Mouse (Mus musculus): ENCODE results near the gene Spag6.

Gene Spag6

GRCm38 (mm10) chr2:18734394-18735127 is 40.7 kb downstream of the Spag6 start:
- DNase-seq (ENCODE audit: low spot score in 2 of 2): no peak

DNA sequence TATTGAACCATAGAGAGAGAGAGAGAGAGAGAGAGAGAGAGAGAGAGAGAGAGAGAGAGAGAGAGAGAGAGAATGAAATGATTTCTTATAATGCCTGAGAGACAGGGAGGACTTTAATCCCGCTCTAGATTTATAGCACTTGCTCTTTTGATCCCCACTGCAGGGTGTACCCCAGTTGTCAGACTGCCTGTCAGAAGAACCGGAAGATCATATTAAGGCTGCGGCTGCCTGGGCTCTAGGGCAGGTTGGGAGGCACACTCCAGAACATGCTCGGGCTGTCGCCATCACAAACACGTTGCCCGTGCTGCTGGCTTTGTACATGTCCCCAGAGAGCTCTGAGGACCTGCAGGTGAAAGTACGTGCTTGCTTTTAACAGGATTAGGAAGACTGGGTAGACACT is 43.2 kb downstream of the Spag6 start:
- DNase-seq (ENCODE audit: low spot score in 2 of 2): no peak

DNA sequence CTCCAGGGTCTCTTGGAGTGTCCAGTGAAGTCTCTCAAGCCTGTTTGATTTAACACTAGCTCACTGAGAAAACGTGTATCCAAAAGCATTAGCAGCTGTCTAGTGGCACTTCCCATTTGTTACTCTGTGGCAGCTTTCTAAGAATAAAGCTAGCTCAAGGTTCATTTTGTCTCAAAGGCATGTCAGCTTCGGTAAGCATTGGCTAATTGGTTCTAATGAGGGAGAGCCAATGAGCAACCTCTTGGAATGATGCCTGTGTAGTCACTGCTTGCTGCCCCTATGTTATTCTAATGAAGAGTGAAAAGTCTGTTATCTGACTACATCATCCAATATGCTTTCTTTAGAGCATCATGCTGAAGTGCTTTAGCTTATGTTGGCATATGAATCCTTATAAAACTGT is 45.4 kb downstream of the Spag6 start:
- DNase-seq (ENCODE audit: low spot score in 2 of 2): no peak

- DNase-seq (ENCODE audit: low spot score in 2 of 2): peak in 1 of 2 experiments; percentile 9
Observed at GRCm38 (mm10) chr2:18756144-18756543, 62.3 kb downstream of the Spag6 start.

DNA sequence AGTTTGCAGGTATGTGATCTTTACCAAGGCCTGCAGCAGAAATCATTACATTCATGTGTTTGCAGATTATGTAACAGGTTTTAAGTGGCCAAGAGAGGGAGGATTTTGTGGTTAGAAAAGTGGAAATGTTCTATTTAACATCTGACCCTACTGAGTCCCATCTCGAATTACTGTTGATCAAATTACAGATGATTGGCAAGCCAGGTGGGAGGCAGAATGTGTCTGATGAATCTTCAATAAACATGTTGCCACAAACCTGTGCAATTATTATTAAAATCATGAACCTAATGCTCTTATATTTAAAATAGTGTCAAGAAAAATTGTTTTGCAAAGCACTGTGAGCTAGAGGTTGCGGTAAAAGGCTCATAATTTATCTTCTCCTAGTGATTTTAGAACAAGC is 71.0 kb downstream of the Spag6 start:
- no peak for DNase-seq (ENCODE audit: low spot score in 2 of 2)

DNA sequence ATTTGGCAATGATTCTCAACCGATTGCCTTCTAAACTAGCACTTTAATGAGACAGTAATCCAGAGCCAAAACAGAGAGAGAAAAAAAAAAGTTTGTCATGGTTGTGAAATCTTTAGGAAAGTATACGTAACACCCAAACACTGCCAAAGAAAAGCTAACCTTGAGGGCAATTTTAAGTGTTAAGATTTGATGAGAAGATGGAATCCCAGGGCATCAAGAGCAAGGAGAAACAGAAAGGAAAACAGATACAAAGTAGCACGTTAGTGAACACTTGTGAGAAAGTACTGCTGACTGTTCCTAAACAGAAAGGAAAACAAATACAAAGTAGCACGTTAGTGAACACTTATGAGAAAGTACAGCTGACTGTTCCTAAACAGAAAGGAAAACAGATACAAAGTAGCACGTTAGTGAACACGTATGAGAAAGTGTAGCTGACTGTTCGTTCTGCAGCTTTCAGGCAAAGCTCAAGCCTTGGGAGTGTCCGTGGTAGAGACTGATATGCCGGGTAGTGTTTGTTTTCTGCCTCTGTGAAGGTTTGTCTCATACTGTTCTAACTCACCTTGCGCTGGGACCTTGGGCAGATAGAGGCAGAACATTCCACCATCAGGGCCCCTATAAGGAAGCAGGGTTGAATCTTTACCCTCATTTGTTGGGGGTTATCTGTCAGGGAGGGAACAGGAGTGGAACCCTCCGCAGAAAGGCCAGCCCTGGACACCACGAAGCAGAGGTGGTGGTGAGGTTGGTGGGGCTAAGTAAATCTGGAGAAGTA is 71.8 kb downstream of the Spag6 start:
- no peak for DNase-seq (ENCODE audit: low spot score in 2 of 2)

DNA sequence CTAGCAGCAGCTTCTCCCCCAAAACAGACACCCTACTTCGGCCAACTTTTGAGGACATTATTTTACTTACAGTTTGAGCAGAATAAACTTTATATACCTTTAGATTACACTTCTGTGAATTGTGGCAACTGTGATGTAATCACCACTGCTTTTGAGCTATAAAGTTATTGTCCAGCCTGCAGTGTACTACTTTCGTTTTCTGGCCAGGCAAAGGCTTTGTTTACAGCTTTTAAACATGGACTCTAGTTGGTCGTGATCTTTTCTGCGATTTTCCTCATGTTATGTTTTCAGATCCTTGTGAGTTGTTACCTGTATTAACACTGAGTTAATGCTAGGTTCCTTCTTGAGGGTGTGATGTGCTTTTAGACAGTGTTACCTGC is 72.6 kb downstream of the Spag6 start:
- DNase-seq (ENCODE audit: low spot score in 2 of 2): no peak

GRCm38 (mm10) chr2:18766821-18767541 is 73.1 kb downstream of the Spag6 start:
- peak; percentile 72 to 78 for DNase-seq (ENCODE audit: low spot score in 2 of 2)

- no peak for DNase-seq (ENCODE audit: low spot score in 2 of 2)
Observed at GRCm38 (mm10) chr2:18768414-18768813, 74.6 kb downstream of the Spag6 start.

DNA sequence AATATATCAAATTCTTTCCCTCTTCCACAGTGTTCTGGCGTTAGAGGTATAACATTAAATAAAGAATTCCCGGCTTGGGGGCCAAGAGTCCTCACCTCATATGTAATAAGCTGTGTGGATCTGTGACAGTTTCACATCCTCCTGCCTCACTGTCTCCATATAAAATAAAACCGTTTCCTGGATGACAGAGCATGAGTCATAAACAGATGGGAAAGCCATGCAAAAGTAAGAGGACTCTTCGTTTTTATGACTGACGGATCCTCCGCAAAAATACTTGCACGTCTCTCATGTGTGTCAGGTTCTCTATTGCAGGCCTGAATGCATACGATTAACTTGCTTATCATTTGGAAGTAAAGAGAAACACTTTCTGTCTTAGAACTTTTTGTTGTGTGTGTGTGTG is 78.6 kb downstream of the Spag6 start:
- DNase-seq (ENCODE audit: low spot score in 2 of 2): peak in 1 of 2 experiments; percentile 23

- DNase-seq (ENCODE audit: low spot score in 2 of 2): no peak
Observed at GRCm38 (mm10) chr2:18774326-18774725, 80.5 kb downstream of the Spag6 start.

DNA sequence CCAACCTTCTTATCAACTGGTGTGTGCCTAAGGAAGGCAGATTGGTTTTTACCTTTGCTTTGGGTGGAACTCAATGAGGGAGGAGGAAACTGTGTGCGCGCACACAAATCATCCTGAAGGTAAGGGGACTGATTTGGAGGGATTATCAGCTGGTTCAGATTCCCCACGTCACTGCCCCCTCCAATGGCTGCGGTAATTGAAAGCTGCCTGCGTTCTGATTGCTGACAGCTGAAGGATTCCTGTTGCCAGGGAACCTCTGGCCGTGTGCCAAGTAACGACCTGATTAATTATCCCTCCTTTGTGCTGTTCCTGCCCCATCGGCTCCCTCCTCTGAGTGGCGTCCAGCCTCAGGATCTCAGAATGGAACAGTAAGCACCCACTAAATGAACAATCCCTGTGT is 84.4 kb downstream of the Spag6 start:
- no peak for DNase-seq (ENCODE audit: low spot score in 2 of 2)

DNA sequence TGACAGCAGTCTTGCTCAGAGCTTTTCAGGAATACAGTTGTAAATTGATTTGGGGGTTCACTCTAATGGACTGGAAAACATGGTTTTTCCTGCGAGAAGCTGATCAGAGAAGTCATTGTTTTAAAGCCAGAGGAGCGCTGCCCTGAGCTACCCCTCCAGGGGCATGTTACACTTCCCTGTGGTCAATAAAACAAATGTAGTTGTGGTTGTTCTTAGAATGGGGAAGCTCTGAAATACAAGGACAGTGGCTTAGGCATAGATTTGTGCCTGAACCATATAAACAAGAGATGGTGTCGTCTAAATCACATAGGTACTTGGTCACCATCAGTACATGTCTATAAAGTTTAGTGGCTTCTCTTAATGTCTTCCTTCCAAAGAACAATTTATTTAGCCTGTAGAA is 86.0 kb downstream of the Spag6 start:
- no peak for DNase-seq (ENCODE audit: low spot score in 2 of 2)

GRCm38 (mm10) chr2:18781296-18781695 is 87.5 kb downstream of the Spag6 start:
- no peak for DNase-seq (ENCODE audit: low spot score in 2 of 2)

DNA sequence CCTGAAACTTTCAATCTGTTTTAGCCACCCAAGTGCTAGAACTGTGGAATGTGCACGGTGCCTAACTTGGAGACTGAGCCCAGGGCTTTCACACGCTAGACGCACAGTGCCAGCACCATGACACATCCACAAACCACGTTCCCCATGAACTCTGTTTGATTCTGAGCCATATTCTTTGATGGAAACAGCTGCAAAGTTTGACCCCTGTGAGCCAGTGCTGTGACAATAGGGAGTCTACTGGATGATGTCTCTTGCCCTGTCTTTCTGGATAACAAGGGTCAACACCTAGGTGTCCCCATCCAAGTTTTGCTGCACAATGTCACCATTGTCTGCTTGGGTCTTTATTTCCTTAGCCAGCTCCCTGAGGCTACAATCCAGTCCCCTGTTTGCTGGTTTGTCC is 100.4 kb downstream of the Spag6 start:
- no peak for DNase-seq (ENCODE audit: low spot score in 2 of 2)

DNA sequence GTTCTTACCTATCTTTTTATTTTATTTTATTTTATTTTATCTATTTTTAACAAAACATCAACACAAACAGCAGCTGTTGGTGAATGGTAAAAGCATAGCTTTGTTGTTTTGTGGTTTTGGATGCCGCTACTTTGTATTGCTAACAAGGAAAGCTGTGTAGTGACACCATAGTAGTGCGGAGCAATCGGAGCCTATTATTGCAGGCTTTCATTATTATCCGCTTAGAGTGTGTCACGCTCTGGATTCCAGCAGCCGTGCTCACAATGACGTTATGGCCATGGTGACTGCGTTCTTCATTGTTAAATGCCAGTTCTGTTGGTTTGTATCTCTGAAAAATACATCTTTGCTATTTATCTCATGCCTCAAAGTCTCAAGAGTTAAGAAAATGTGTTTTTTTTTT is 103.9 kb downstream of the Spag6 start:
- DNase-seq (ENCODE audit: low spot score in 2 of 2): no peak

DNA sequence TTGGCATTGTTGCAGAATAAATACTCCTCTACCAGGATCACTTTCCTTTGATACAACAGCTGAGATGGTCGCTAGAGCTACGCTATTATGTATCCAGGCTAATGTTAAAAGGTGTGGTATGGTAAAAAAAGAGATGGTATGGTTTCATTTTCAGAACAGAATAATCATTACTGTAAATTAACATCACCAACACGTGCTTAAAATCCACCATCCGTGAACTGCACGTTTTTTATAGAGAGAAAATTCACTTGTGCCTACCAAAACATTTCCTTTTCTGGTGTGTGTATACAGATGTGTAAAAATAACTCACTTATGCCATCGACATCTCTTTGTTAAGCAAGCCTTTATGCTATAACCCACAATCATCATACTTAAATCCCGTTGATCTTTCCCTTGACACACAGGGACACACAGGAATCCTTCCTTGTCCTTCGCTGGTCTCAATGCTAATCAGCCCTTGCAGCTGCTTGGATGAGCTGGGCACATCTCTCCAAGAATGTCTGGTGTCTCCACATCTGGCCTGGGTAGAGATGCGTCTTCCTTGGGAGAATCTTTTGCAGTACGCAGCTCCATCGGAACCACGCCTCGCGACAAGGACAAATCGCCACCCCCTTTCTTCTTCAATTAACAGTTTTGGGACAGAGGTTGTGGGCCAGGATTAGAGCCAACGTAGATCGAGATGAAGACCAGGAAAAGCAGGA is 105.6 kb downstream of the Spag6 start:
- DNase-seq (ENCODE audit: low spot score in 2 of 2): no peak

Data from right cerebral cortex, adult 2 months (tissue).